Mouse (Mus musculus) kidney, embryonic 15.5 days (tissue): ENCODE measurements at regions not wholly inside any gene's neighbourhood (a gene's known extent, or its start where the extent isn't known, plus 50 kb on each side); places are given as distances from the start of the nearest gene placed in this dataset.
A peak's percentile ranks its signal among the peaks of the same experiment; 100 is the strongest.

Source experiments
- ATAC-seq: fragments of 200-750 bp; cut with Nextera tagmentation; replicated peaks from 2 replicates; pipeline ENCODE4 v1.8.0; 2017; ENCODE audit warnings: moderate TSS enrichment; ENCODE audit not compliant: low FRiP score
- H3K27ac ChIP-seq: fragments of 300-500 bp; sonication (generic); 2 replicates; pipeline ENCODE4 v1.5.1; 2015; ENCODE audit warnings: mild to moderate bottlenecking, inconsistent platforms
- H3K27me3 ChIP-seq: fragments of 300-500 bp; sonication (generic); 2 replicates; pipeline ENCODE4 v1.6.1; 2015; ENCODE audit warnings: inconsistent platforms
- H3K36me3 ChIP-seq: fragments of 300-500 bp; sonication (generic); 2 replicates; pipeline ENCODE4 v1.6.1; 2015; ENCODE audit warnings: inconsistent platforms
- H3K4me1 ChIP-seq: fragments of 300-500 bp; sonication (generic); 2 replicates; pipeline ENCODE4 v1.6.1; 2015; ENCODE audit warnings: inconsistent platforms
- H3K4me2 ChIP-seq: fragments of 300-500 bp; sonication (generic); 2 replicates; pipeline ENCODE4 v1.6.1; 2015; ENCODE audit warnings: moderate library complexity, mild to moderate bottlenecking, inconsistent platforms
- H3K4me3 ChIP-seq: fragments of 300-500 bp; sonication (generic); replicated peaks from 2 replicates; pipeline ENCODE4 v1.5.1; 2015; ENCODE audit warnings: mild to moderate bottlenecking, inconsistent platforms
- H3K9ac ChIP-seq: fragments of 300-500 bp; sonication (generic); 2 replicates; pipeline ENCODE4 v1.6.1; 2015; ENCODE audit warnings: mild to moderate bottlenecking, inconsistent platforms
- H3K9me3 ChIP-seq: fragments of 300-500 bp; sonication (generic); replicated peaks from 2 replicates; pipeline ENCODE4 v1.6.1; 2016; ENCODE audit warnings: inconsistent platforms
- WGBS: fragments of 180-500 bp; shearing (Covaris S2); methylation state at CpG from one replicate; pipeline ENCODE4 v1.1.7; 2015; ENCODE audit warnings: mixed read lengths; 5-methylcytosine and 5-hydroxymethylcytosine counted together

DNA sequence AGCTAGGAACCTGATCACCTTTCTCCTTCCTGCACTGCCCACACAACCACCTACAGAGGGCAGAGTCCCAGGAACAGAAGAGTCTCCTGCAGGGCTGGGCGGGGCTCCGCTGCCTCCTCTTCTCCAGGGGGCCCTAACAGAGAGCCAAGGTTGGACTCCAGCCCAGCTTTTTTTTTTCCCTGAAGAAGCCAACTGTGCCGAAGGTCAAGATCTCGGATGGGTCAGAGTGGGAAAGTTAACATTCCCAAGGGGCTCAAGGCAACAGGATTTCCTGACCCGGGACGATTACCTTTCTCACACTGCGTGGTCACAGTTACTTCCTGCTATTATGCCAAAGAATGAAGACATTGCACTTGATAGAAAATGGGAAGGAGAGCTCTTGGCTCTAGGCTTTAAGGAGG lies 156.2 kb upstream of the Gli2 start:
- H3K27me3 ChIP-seq: no peaks in the 10 kb centered on the region
- H3K9me3 ChIP-seq: no peaks in the 10 kb centered on the region
- 44% methylated on average over 7 of the region's 7 CpGs for WGBS
- H3K4me2 ChIP-seq: no peak overlapping the region
- ATAC-seq: peak; percentile 46; the same call in 1 of the 2 replicates
- 0 out of 2 replicates have a peak, but pooled peaks cover 8% of the 10 kb centered on the region for H3K4me1 ChIP-seq
- H3K27ac ChIP-seq: no peak overlapping the region
- no peaks in the 10 kb centered on the region for H3K36me3 ChIP-seq
- no peak overlapping the region for H3K9ac ChIP-seq
- H3K4me3 ChIP-seq: no peak overlapping the region

DNA sequence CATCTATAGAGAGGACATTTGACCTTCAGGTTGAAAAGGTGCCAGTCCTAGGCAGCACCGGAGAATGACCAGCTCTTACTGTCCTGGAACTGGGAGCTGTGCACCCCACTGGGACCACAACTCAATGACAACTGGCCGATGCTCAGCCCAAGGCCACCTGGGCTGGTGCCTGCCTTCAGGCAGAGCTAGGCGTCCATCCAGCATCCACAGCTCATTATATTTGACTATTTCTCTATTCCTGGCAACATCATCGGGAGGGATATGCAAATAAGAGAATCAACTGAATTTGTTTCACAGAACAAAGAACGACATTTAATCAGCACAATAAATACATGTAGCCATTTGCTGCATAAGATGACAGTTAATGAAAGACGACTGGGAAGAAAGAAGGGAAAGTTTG lies 149.0 kb upstream of the Gli2 start:
- no peak overlapping the region for H3K27ac ChIP-seq
- 86% methylated on average over 6 of the region's 6 CpGs for WGBS
- H3K4me1 ChIP-seq: peaks cover 2% of the 10 kb centered on the region
- no peaks in the 10 kb centered on the region for H3K36me3 ChIP-seq
- H3K4me3 ChIP-seq: no peak overlapping the region
- H3K27me3 ChIP-seq: no peaks in the 10 kb centered on the region
- H3K4me2 ChIP-seq: no peak overlapping the region
- no peak overlapping the region for H3K9ac ChIP-seq
- no peak for ATAC-seq
- H3K9me3 ChIP-seq: no peaks in the 10 kb centered on the region

DNA sequence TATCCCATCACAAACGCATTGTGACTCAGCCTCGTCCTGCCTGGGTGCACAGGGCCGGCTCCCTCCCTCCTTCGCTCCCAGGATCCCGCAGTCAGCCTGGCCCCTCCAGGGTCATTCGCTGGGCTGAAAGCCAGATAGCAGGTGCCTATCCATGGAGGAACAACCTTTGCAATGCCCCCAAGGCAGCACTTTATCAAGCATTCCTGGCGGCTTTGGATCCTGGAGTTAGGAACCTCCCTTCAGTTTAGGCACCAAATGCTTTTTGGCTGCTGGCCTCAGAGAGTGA lies 143.9 kb upstream of the Gli2 start:
- H3K4me1 ChIP-seq: peaks cover 12% of the 10 kb centered on the region
- no peaks in the 10 kb centered on the region for H3K9me3 ChIP-seq
- peaks cover 3% of the 10 kb centered on the region; the same call in 1 of the 2 replicates for H3K27me3 ChIP-seq
- H3K27ac ChIP-seq: no peak overlapping the region
- no peaks in the 10 kb centered on the region for H3K36me3 ChIP-seq
- no peak overlapping the region for H3K9ac ChIP-seq
- no peak overlapping the region for H3K4me3 ChIP-seq
- ATAC-seq: peak; percentile 87
- WGBS: 47% methylated on average over 7 of the region's 7 CpGs
- peak overlapping the region; percentile 9; the same call in 1 of the 2 replicates for H3K4me2 ChIP-seq

GRCm38 (mm10) chr1:119196674-119197414 lies 143.4 kb upstream of the Gli2 start:
- no peak for ATAC-seq
- peaks cover 3% of the 10 kb centered on the region; the same call in 1 of the 2 replicates for H3K27me3 ChIP-seq
- H3K9ac ChIP-seq: no peak overlapping the region
- H3K27ac ChIP-seq: no peak overlapping the region
- no peaks in the 10 kb centered on the region for H3K9me3 ChIP-seq
- peak overlapping the region; percentile 9; the same call in 1 of the 2 replicates for H3K4me2 ChIP-seq
- H3K4me1 ChIP-seq: peaks cover 12% of the 10 kb centered on the region
- no peak overlapping the region for H3K4me3 ChIP-seq
- H3K36me3 ChIP-seq: no peaks in the 10 kb centered on the region
- 58% methylated on average over 13 of the region's 13 CpGs for WGBS

- H3K4me3 ChIP-seq: no peak overlapping the region
- 51% methylated on average over 6 of the region's 6 CpGs for WGBS
Measured at GRCm38 (mm10) chr1:119194533-119194932, 141.1 kb upstream of the Gli2 start.

DNA sequence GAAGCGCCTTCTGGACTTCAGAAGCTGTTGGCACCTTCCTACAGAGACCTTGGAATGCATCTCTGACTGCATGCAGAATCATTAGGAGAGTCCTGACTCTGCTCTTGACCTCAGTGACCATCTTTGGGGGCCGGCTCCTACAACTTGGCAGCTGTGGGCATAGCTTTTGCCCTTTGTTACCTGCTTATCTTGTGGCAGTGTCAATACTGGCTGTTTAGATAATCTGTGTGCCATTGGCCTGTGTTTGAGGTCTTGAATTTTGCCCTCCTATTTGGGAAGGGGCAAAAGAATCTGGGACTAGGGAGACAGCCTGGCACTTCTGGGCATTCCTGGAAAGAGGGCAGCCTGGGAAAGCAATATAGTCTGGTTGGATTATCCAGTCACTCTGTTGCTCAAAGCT lies 137.8 kb upstream of the Gli2 start:
- H3K9ac ChIP-seq: no peak overlapping the region
- ATAC-seq: no peak
- H3K36me3 ChIP-seq: no peaks in the 10 kb centered on the region
- 83% methylated on average over 2 of the region's 2 CpGs for WGBS
- H3K27ac ChIP-seq: no peak overlapping the region
- H3K4me3 ChIP-seq: no peak overlapping the region
- peaks cover 12% of the 10 kb centered on the region; the same call in 1 of the 2 replicates for H3K4me1 ChIP-seq
- no peak overlapping the region for H3K4me2 ChIP-seq
- no peaks in the 10 kb centered on the region for H3K9me3 ChIP-seq
- H3K27me3 ChIP-seq: peaks cover 31% of the 10 kb centered on the region

More at GRCm38 (mm10) chr1:119194533-119194932, 141.1 kb upstream of the Gli2 start:
- Histone ChIP-seq H3K4me2 (no peak overlapping the region), H3K27ac (no peak overlapping the region), H3K9ac (no peak overlapping the region), H3K36me3 (no peaks in the 10 kb centered on the region), H3K4me1 (peaks cover 15% of the 10 kb centered on the region), H3K27me3 (peaks cover 17% of the 10 kb centered on the region), H3K9me3 (no peaks in the 10 kb centered on the region)
- no peak for ATAC-seq

DNA sequence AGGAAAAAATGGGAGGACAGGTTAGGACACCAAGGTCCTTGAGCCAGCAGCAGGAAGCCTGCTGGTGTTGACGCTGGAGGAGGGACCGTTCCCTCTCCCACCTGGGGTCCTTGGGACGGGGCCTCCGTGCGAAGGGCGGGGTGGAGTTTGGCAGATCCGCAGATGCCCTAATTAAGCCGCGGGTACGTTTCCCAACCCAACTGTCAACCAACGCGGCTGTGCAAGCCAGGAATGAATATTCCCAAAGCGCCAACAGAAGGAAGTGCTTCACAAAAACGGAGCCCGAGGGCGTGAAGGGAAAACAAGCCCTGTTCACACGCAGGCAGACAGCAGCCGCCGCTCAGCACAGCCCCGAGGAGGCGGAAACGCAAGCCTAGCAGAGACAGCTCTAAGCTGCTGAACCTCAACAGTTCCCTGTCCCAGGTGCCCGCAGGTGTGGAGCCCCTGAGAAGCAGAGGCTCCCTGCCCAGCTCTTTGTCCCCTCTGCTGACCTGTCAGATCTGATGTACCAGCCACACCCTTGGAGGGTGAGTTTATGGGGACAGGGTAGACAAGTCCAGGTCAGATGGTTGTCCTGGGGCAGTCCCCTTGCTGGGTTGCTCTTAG lies 136.1 kb upstream of the Gli2 start:
- H3K4me2 ChIP-seq: peak overlapping the region; percentile 55
- no peak overlapping the region for H3K27ac ChIP-seq
- no peaks in the 10 kb centered on the region for H3K36me3 ChIP-seq
- peaks cover 10% of the 10 kb centered on the region; the same call in 1 of the 2 replicates for H3K4me1 ChIP-seq
- 1% methylated on average over 23 of the region's 23 CpGs for WGBS
- no peaks in the 10 kb centered on the region for H3K9me3 ChIP-seq
- H3K27me3 ChIP-seq: peaks cover 32% of the 10 kb centered on the region
- peak overlapping the region; percentile 24 for H3K4me3 ChIP-seq
- ATAC-seq: no peak
- H3K9ac ChIP-seq: no peak overlapping the region

- H3K27ac ChIP-seq: no peak overlapping the region
- 68% methylated on average over 2 of the region's 2 CpGs for WGBS
- no peaks in the 10 kb centered on the region for H3K36me3 ChIP-seq
- no peaks in the 10 kb centered on the region for H3K9me3 ChIP-seq
- no peak overlapping the region for H3K4me2 ChIP-seq
- no peak overlapping the region for H3K4me3 ChIP-seq
- H3K27me3 ChIP-seq: peaks cover 45% of the 10 kb centered on the region
- peaks cover 8% of the 10 kb centered on the region; the same call in 1 of the 2 replicates for H3K4me1 ChIP-seq
- ATAC-seq: no peak
- H3K9ac ChIP-seq: no peak overlapping the region
Measured at GRCm38 (mm10) chr1:119187301-119187700, 133.9 kb upstream of the Gli2 start.

DNA sequence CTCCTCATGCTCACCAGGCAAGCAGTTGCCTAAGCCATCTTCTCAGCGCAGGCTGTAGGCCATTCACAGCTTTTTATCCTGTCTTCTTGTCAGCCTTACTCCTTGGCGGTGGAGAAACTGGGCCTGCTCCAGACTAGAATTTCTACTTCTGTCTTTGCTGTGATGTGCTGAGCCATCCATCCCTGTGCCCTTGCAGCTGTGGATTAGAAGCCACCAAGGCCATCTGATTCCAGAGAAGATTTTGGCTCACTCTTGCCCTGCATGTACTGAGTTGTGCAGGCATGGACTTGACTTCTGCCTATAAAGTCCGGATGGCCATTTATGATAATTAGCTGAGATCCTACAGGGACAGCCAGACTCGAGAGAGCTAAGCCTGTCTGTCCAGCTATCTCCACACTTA lies 133.4 kb upstream of the Gli2 start:
- 82% methylated on average over 4 of the region's 4 CpGs for WGBS
- Histone ChIP-seq H3K27ac (no peak overlapping the region), H3K36me3 (no peaks in the 10 kb centered on the region), H3K9ac (no peak overlapping the region), H3K4me3 (no peak overlapping the region), H3K9me3 (no peaks in the 10 kb centered on the region), H3K4me1 (peaks cover 8% of the 10 kb centered on the region; the same call in 1 of the 2 replicates), H3K4me2 (no peak overlapping the region), H3K27me3 (peaks cover 45% of the 10 kb centered on the region)
- no peak for ATAC-seq

GRCm38 (mm10) chr1:119183558-119184270 lies 130.3 kb upstream of the Gli2 start:
- Histone ChIP-seq H3K27me3 (peaks cover 25% of the 10 kb centered on the region), H3K4me1 (no peaks in the 10 kb centered on the region), H3K27ac (no peak overlapping the region), H3K4me3 (no peak overlapping the region), H3K36me3 (no peaks in the 10 kb centered on the region), H3K4me2 (no peak overlapping the region), H3K9ac (no peak overlapping the region), H3K9me3 (no peaks in the 10 kb centered on the region)
- WGBS: 26% methylated on average over 17 of the region's 17 CpGs
- ATAC-seq: no peak

- Histone ChIP-seq H3K9ac (no peak overlapping the region), H3K27me3 (no peaks in the 10 kb centered on the region), H3K4me2 (no peak overlapping the region), H3K4me1 (no peaks in the 10 kb centered on the region), H3K36me3 (no peaks in the 10 kb centered on the region), H3K9me3 (no peaks in the 10 kb centered on the region), H3K27ac (no peak overlapping the region), H3K4me3 (no peak overlapping the region)
- WGBS: 80% methylated on average over 5 of the region's 5 CpGs
- ATAC-seq: no peak
Measured at GRCm38 (mm10) chr1:119173030-119173756, 119.8 kb upstream of the Gli2 start.

DNA sequence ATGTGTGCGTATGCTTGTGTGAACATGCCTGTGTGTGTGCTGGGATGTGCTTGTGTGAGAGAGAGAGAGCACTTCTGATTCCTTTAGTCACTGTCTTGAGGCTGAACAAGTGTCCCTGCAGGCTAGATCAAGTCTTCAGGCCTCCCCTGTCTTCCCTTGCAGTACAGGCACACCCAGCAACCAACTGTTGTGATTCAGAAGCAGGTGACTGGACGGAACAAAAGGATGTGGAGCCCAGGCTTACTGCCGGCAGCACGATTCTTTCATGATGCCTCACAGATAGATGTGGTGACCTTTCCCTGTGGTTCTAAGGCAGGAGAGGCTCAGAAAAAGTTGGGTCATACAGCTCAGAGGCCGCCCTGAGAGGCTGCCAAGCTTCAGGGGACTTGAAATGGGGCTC lies 114.0 kb upstream of the Gli2 start:
- ATAC-seq: no peak
- Histone ChIP-seq H3K4me1 (no peaks in the 10 kb centered on the region), H3K9ac (no peak overlapping the region), H3K36me3 (no peaks in the 10 kb centered on the region), H3K4me2 (no peak overlapping the region), H3K9me3 (no peaks in the 10 kb centered on the region), H3K4me3 (no peak overlapping the region), H3K27me3 (no peaks in the 10 kb centered on the region), H3K27ac (no peak overlapping the region)
- WGBS: 81% methylated on average over 5 of the region's 5 CpGs
